Mouse (Mus musculus) naive thymus-derived CD4-positive, alpha-beta T cell, adult 2 months (primary cell): ENCODE measurements around the gene Gm6337.
"Not testable (repeated sequence)": the region's sequence is repeated elsewhere in the genome, so short reads cannot be mapped to it uniquely, and the experiment has no call there.

ENCODE experiments used
- DNase-seq: peaks from one replicate; pipeline ENCODE4 v3.0.0-alpha.2; 2011; ENCODE audit warnings: low read depth

The Gm6337 gene

GRCm38 (mm10) chr14:6058167-6058566, at the start of gene Gm6337:
TSS of gene Gm6337 (minus strand) at chr14:6058267.
- not testable (repeated sequence) for DNase-seq

- not testable (repeated sequence) for DNase-seq
These were observed 49.4 kb upstream of the Gm6337 start for GRCm38 (mm10) chr14:6107500-6107899.

- not testable (repeated sequence) for DNase-seq
These were observed 35.8 kb upstream of the Gm6337 start, which contains the start of gene Gm8206 for GRCm38 (mm10) chr14:6093842-6094241. TSS of gene Gm8206 (minus strand) at chr14:6093942.
